Mouse (Mus musculus): ENCODE results near the gene Dact3. TPM values are rescaled to one million over a fixed set of nuclear protein-coding genes. Genes with fewer than 3 reads are reported as not detected.

Gene Dact3
- 1 to 10 TPM; 8.7 to 9.4 TPM for total RNA-seq (2021)
- long read RNA-seq, experiment 1, transcript Dact3-201 (4 exons, 2,989 nt): major isoform, 14 of 20 reads
- long read RNA-seq, experiment 1, partial matches to known transcripts: 5 of 20 reads
- long read RNA-seq, experiment 1, other reads (novel, unspliced or antisense): 1 of 20 reads
- long read RNA-seq, experiment 2, partial matches to known transcripts: 0 of 6 reads
- long read RNA-seq, experiment 2, other reads (novel, unspliced or antisense): 3 of 6 reads

- no peak for DNase-seq
These were observed at the start of gene Dact3 for GRCm38 (mm10) chr7:16875310-16875325. TSS of gene Dact3 (plus strand) at chr7:16875317.

GRCm38 (mm10) chr7:16825785-16826184 is 49.3 kb upstream of the Dact3 start:
- DNase-seq: peak; percentile 63 to 64

- DNase-seq: peak in 1 of 2 experiments; percentile 55
These were observed 48.5 kb upstream of the Dact3 start for GRCm38 (mm10) chr7:16826571-16826970.

GRCm38 (mm10) chr7:16827274-16827673 is 47.8 kb upstream of the Dact3 start:
- DNase-seq: no peak

- DNase-seq: peak in 1 of 2 experiments; percentile 58
These were observed 44.7 kb upstream of the Dact3 start for GRCm38 (mm10) chr7:16830449-16830848.

- no peak for DNase-seq
These were observed 37.0 kb upstream of the Dact3 start for GRCm38 (mm10) chr7:16837916-16838803.

- DNase-seq: no peak
These were observed 36.2 kb upstream of the Dact3 start for GRCm38 (mm10) chr7:16838804-16839426.

GRCm38 (mm10) chr7:16839427-16840108 is 35.5 kb upstream of the Dact3 start:
- DNase-seq: no peak

GRCm38 (mm10) chr7:16840109-16840491 is 35.0 kb upstream of the Dact3 start:
- DNase-seq: no peak

GRCm38 (mm10) chr7:16841078-16841477 is 34.0 kb upstream of the Dact3 start:
- no peak for DNase-seq

- DNase-seq: peak; percentile 49 to 53
These were observed 33.3 kb upstream of the Dact3 start for GRCm38 (mm10) chr7:16841561-16842560.

GRCm38 (mm10) chr7:16842645-16843063 is 32.5 kb upstream of the Dact3 start, which contains the start of gene Prkd2:
TSS of gene Prkd2 (plus strand) at chr7:16842902.
- DNase-seq: peak; percentile 96 to 98

- DNase-seq: peak; percentile 70 to 82
These were observed 31.5 kb upstream of the Dact3 start for GRCm38 (mm10) chr7:16843441-16844171.

- peak; percentile 60 to 68 for DNase-seq
These were observed 30.4 kb upstream of the Dact3 start for GRCm38 (mm10) chr7:16844696-16845071.

- DNase-seq: peak; percentile 71 to 87
These were observed 29.9 kb upstream of the Dact3 start for GRCm38 (mm10) chr7:16845072-16845819.

- no peak for DNase-seq
These were observed 29.3 kb upstream of the Dact3 start for GRCm38 (mm10) chr7:16845820-16846167.

- DNase-seq: no peak
These were observed 28.3 kb upstream of the Dact3 start for GRCm38 (mm10) chr7:16846775-16847174.

- no peak for DNase-seq
These were observed 27.6 kb upstream of the Dact3 start for GRCm38 (mm10) chr7:16847507-16847906.

GRCm38 (mm10) chr7:16848579-16848978 is 26.5 kb upstream of the Dact3 start:
- peak; percentile 45 to 73 for DNase-seq

GRCm38 (mm10) chr7:16851636-16852035 is 23.5 kb upstream of the Dact3 start:
- DNase-seq: no peak

Data from heart, adult 18-20 months (tissue).